Mouse (Mus musculus): ENCODE results near the gene Coq8a.

Gene Coq8a

DNA sequence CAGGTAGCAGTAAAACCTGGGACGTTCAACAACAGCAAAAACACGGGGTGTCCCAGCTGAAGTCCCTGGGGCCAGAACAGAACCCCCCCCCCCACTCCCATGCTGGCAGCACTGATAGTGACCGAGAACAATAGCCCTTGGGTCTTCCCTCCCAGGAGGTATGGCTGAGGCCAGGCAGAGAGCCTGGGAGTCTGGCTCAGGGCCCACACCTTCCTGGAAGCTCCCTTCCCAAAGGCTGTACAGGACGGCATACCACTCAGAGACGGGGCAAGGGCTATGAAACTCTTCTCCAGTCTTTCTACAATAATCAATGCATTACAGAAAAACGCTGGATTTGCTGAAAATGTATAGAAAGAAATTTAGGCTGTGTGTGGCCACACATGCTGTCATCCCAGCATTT lies 24.7 kb downstream of the Coq8a start:
- no peak for DNase-seq

DNA sequence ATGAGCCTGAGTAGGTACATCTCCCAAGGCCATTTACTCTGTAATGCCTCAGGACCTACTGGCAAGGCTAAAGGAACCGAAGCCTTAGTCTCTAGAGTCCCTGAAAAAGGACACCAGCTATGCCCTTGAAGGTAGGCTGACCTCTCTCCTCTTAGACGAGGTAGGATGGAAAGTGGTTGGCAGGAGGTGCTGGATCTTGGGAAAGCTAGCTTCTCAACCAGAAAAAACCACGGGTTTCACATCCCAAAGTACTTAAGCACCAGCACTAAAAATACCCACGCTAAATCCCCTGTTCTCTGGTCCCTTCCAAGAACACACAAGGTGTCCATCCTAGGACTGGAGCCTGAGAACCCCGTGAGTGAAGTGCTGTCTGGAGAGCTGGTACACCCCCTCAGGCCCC lies 26.4 kb downstream of the Coq8a start:
- DNase-seq, result no peak

DNA sequence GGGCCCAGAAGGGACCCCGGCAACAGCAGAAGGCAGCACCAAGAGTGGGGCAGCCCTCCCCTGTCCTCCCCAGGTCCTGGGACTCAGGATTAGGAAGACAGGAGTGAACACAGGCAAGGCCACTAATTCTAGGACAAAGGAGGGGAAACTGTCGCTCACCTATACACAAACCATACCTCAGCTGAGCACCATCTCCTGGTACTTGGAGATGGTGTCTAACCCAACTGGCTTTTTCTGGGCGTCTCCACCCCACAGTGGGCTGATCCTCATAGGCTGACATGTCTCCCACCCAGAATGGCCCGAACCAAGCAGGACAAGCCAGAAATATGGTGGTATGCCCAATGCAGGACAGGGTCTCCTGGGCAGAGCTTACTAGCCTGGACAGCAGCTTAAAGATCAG lies 26.8 kb downstream of the Coq8a start:
- DNase-seq, result no peak

DNA sequence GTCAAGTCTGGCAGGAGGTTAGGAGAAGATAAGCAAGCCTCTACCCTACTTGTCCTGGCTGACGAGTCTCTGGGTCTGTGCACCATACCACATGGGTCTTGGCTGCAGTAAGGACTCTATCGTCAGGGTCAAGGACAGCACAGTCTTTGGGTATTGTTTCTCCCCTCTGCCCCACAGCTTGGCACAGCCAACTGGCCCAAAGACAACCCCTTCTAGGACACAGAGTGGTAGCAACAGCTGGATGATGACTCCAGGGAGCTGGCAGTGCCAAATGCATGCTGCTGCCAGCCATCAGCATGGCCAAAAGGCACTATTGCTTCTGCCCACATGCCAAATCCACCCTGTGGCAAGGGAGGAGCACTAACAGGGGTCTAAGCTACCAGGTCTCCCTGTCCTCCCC lies 27.5 kb downstream of the Coq8a start:
- no peak for DNase-seq

DNA sequence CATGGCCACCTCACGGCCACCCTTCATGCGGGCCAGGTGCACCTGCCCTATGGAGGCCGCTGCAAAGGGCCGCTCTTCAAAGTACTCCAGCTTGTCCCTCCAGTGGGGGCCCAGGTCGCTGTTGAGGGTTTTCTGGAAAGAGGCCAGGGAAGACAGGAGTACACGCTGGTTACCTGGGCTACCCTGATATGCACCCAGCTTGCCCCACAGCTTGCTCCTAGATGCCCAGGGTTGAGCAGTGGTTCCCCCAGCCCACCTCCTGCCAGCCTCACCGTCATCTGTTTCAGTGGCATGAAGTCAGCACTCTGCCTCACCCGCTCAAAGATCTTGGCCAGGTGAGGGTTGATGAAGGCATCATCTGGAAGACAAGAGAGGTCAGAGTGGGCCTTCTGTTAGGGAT lies 29.3 kb downstream of the Coq8a start:
- DNase-seq, result no peak

DNA sequence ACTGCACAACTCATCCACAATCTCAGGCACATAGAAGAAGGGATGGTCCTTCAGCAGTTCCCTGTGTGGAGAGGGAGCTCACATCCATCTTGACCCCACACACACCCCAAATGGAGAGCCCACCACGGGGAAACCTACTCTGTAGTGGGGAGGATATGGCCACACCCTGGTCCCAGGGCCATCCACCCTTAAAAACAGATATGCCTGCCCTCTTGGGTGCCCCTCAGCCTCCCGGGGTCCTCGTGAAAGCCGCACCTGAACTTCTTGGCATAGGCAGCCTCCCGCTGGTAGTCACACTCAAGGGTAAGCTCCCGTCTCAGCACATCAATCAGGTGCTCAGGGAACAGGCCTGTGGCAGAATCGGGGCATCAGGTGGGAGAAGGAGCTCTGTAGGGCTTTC lies 30.2 kb downstream of the Coq8a start:
- no peak for DNase-seq

DNA sequence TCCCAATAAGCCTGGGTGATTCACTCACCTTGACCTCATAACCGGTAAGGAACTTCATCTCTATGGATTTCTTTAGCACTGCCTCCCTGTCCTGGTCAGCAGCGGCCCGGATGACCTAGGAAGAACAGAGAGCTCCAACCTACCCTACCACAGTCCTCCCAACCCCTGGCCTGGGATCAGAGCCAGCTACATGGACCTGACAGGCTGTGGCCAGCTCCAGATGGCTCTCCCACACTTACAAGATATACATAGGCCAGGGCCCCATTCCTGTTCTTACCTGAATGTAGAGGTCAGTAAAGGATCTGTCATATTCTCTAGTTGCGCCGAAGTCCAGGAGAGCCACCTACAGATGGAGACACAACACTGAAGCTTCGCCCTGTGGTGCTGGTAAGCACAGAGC lies 31.1 kb downstream of the Coq8a start:
- DNase-seq, result no peak

DNA sequence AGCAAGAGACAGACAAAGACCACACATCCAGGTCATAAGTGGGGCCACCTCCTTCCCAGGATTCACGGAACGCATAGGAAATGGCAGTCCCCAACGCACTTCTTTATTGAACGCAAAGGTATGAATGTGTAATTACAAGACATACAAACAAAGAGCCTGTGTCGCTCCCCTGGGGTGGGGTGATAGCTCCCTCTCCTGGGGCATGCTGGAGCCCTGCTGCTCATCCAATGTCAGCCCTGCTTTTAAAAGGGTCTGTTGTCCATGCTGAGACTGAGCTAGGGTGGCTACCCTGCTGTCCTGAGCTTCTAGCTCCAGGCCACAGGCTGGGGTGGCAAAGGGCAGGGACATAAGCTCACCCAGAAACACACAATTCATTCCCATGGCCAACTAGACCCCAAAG lies 32.9 kb downstream of the Coq8a start:
- DNase-seq, result no peak

DNA sequence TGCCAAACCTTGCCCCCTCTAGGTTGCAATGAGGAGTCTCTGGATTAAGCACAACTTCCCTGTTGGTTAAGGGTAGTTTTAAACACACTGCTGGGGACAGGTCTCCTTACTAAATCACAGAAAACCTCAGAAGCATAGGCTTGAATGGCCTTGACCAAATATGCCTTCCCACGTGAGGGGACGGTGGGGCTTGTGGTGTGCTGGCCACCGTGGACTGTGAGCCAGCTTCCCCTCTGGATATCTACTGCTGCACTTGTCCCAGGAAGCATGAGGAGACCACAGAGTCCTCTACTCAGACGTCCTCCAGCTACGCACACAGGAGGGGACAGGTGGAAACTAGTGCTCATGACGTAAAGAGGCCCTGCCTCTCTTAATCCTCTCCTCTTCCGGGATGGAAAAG lies 36.4 kb downstream of the Coq8a start:
- DNase-seq, result no peak

DNA sequence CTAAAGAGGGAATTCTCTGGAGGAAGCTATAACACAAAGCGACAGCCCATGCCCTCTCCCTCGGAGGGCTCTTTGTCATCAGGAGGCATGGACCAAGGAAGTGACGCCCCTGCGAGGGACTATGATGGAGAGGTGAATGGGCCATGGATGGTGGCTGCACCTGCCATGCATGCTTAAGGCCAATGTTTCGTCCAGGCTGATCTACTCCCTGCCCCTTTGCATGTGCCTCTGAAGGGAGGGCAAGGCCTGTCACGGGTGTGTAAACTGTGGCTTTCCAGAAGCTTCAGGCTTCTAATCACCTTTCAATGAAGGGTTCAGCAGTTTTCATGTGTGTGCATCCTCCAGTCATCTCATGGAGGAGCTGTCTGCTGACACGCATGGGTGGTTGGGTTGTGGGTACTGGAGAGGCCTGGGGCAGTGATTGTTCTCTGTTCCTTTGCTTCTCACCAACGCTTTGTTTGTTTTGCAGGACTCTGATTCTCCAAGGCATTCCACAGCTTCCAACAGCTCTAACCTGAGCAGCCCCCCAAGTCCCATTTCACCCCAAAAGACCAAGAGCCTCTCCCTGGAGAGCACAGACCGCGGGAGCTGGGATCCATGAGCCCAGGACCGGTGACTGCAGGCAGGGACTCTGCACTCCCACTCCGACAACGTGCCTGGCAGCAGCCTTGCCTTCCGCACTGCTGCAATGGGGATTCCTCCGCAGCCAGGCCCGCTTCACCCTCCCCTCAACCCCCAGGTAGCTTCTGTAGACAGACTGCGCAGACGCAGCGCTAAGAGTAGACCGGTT lies 37.6 kb downstream of the Coq8a start:
- DNase-seq, result no peak

DNA sequence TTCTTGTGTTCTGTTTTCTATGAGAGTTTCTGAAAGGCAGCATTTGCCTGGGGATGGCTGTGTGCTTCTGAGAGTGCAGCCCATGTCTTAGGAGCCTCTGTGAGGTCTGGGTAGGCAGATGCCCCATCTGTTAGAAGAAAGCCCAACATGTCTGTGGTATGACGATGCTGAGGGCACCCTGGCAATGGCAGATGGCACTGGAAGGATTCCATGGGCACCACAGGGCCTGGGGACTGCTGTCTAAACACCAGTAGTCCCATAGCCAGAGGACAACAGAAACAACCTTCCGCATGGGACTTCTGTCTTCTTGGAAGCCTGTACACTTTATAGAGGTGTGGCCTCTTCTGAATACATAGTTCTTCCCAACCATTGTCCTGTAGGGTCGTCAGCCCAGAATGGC lies 38.2 kb downstream of the Coq8a start:
- DNase-seq, result no peak

DNA sequence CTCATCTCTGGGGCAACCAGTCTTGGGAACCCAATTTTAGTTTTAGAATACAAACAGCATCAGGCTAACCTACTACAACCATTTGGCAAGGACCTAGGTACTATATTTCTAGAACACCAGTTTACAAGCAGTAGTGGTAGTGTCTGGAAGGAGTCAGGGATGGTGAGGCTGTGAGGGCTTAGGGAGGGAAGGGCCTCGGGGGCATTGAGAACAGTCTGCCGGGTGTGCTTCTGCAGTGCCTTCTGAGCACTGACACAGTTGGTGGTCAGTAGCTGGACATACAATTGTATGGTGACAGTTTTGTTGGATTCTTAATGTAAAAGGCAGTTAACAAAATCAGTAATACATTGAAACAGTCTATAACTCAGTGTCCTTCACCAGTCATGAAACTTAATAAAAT lies 38.9 kb downstream of the Coq8a start:
- no peak for DNase-seq

DNA sequence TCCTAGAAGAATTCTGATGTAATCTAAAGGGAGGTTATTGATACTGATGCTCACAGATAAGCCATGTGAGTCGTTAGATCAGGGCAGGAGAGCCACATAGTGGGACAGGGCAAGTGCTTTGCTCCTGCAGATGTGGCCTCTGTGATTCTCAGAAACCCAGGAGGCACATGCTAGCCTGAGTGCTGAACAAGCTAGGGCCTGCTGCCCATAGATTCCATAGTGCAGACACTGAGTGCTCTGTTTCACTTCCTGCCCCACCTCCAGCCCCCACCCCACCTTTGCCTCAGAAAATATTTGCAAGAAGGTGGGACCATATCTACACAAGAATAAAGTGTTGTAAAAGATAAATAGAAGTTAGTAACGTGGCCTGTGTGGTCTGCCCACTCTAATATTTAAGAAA lies 40.8 kb downstream of the Coq8a start:
- DNase-seq, result no peak

DNA sequence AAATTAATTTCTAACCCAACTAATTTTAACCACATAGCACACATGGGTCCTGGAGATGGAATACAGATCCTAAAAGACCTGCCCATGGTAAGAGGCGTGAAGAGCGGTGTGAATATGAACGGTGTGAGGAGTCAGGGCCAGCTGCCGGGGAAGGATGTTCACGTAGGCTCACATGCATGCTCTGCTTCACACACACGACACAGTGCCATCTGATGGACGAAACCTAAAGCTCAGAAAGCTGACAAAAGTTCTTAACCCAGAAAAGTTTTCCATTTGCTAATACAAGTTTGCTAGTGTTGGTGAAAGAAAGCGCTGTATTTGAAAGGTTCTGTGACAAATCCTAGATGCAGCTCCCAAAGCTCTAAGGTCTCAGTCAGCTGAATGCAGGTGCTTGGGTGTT lies 48.2 kb downstream of the Coq8a start:
- no peak for DNase-seq

DNA sequence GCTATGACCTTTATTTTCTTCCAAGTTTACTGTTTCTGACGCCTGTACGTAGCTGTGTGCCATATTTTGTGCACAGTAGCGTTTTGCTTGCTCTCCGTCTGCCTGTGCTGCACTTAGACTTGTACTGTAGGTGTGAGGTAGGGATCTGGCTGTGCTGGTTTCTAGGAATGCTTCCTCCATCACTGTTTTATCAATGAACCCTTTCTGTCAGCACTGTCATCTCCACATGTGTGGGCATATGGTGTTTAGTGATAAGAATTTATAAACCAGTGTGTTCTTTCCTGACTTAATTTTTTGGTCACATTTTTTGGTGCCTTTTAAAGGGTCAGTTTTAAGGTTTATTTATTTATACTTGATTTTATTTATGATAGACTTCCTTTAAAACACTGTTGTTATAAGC lies 50.8 kb downstream of the Coq8a start:
- DNase-seq, result no peak

DNA sequence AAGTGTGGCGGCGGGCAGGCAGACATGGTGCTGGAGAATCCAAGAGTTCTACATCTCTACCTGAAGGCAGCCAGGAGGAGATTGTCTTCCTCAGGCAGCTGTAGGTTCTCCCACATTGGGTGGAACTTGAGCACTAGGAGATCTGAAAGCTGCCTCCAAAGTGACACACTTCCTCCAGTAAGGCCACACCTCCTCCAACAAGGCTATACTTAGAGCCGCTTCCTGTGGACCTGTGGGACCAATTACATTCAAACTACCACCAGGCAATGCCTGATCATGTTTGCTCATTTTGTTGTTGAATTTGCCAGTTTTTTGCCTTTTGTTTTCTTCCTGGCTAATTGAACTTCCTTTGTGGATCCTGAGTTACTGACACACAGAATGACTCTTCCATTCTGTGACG lies 51.4 kb downstream of the Coq8a start:
- no peak for DNase-seq

DNA sequence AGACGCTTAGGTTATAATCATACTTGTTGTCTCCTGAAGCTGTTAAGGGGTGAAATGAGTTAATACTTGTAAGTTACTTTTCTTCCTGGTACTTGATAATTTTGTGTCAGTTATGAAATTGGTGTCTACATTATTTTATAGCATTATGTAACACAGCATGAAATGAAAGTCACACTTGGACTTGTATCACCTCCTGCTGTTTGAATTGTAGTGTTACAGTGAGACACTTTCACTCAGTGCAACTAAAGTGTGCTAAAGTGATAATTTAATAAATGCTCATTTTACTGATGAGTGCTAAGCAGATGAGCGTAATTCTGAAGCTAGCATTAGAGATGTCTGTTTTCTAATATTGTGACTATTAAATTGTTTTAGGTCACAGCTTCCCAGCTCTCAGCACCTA lies 58.4 kb downstream of the Coq8a start:
- no peak for DNase-seq

DNA sequence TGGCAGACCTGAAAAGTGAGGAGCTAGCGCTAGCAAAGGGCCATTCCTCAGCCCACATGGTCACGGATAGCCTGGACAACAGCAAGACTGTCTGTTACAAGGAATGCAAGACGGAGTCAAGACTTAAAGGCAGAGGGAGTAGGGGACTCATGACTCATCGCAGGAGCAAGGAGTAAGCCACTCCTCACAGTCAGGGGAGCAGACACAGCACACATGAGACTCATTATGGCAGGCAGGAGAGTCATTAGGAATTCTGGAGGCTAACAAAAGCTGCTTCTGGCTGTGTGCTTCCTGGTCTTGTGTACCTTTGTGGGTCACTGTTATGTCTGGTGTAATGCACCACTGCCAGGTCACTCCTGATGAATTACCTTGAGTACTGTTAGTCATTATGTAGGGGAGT lies 60.2 kb downstream of the Coq8a start:
- no peak for DNase-seq

DNA sequence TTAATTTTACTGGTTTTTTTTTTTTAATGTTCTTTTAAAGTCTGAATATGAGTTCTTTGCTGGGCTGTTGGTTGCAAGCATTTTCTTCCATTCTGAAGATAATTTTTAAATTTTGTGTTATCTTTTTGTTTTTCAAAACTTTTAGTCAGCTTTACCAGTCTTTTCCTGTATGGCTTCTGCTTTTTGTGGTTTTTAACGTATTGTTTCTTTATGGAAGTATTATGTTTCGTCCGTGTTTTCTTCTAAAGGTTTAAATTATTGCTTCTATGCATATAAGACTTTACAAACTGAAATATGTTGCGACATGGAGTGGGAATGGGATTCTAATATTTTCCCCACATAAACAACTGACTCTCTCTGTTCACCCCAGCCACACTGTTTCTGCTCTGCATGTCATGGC lies 67.2 kb downstream of the Coq8a start:
- no peak for DNase-seq

DNA sequence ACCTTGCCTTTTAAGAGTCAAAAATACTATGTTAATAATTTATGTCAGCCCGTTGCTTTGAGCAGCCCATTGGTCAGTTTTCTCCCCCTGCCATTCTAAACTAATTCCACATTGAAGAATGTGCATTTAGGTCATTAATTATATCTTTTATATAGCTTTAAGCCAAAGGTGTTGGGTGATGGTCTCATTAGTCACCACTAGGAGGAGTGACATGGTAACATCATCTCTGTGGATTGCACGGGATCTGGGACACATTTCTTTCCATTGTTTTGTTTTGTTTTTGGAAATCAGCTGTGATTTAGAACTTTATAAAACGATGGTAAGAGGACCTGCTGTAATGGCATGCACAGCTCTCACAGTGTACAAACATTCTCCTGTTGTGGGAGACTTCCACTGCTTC lies 68.0 kb downstream of the Coq8a start:
- no peak for DNase-seq

DNA sequence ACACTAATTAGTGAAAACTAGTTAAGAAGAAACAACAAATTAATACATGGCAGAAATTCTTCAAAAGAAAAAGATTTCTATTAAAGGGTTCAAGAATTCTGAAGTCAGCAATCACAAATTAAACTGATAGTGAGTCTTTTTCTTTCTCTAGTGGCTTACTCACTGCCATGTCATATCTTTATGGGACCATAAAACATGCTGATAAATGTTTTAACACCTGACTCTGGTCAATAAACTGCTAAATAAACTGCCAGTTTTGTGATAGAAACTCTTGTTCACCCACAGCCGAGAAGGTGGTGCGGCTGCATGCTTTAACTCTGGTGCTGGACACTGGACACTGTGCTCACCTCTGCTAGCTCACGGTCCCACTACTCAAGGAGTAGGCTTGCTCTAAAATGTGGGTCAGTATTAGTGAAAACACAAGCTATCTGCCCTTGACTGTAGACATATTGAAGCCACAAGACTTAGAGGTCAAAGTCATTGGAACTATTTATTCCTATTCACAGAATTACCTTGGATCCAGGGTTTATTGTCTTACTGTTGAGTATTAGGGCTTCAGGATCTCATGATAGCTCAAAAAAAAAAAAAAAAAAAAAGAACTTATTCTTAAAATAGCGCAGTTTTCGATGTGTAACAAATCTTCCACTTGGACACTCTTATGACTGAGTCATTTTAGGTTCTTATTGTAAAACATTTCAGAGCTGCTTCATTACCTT lies 71.2 kb downstream of the Coq8a start:
- DNase-seq, result no peak

DNA sequence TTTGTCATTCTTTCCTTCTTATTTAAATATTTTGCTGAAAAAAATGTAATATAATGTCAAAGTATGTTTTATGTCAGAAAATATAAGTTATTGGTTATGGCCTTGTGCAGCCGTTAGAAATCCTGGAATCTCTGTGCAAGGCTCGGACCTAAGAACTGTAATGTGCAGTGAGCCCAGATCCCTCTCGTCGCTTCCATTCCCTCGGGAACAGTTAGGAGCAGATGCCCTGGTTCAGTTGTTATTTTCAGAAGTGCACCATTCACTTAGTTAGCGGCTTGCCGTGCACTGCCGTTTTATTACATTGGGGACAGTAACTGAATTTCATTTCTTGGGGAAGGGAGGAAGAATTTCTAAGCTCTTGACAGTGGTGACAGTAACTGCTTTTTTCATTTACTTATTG lies 81.2 kb downstream of the Coq8a start:
- DNase-seq, result no peak

DNA sequence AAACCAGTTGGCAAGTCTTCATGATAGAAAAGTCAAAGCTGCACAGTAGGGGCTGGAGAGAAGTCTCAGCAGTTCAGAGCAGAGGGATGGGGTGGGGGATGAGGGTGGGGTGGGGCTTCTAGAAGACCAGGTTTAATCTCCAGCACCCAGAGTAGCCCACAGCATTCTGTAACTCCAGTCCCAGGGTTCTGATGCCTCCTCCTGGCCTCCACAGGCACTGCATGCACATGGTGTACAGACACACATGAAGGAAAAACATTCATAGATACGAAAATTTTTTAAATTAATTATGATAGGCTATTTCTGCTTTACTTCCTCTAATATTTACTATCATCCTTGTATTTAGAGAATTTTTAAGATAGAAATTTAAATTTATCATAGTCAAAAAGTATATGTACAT lies 82.9 kb downstream of the Coq8a start:
- peak; percentile 26 for DNase-seq

Data from kidney, adult 9 months (tissue).